Mouse (Mus musculus) intestine, embryonic 16.5 days (tissue): Measurements from ENCODE around the gene C130050O18Rik. TPM values are rescaled to one million over a fixed set of nuclear protein-coding genes. Genes with fewer than 3 reads are reported as not detected.

Experiments
- ATAC-seq: fragments of 200-750 bp; cut with Nextera tagmentation; 2 replicates; pipeline ENCODE4 v1.8.0; 2017; ENCODE audit warnings: moderate TSS enrichment, moderate library complexity
- H3K27ac ChIP-seq: fragments of 300-500 bp; sonication (generic); 2 replicates; pipeline ENCODE4 v1.5.1; 2014; ENCODE audit warnings: mild to moderate bottlenecking, low read length
- H3K27me3 ChIP-seq: fragments of 300-500 bp; sonication (generic); replicated peaks from 2 replicates; pipeline ENCODE4 v1.6.1; 2014; ENCODE audit warnings: low read length, control low read depth, mixed read lengths; ENCODE audit not compliant: control insufficient read depth, insufficient read depth
- H3K36me3 ChIP-seq: fragments of 300-500 bp; sonication (generic); 2 replicates; pipeline ENCODE4 v1.6.1; 2014; ENCODE audit warnings: low read length, control low read depth; ENCODE audit not compliant: control insufficient read depth, insufficient read depth
- H3K4me1 ChIP-seq: fragments of 300-500 bp; sonication (generic); 2 replicates; pipeline ENCODE4 v1.6.1; 2014; ENCODE audit warnings: low read length, control low read depth, mixed read lengths; ENCODE audit not compliant: control insufficient read depth, insufficient read depth
- H3K4me2 ChIP-seq: fragments of 300-500 bp; sonication (generic); 2 replicates; pipeline ENCODE4 v1.6.1; 2014; ENCODE audit warnings: low read depth, low read length, control low read depth
- H3K4me3 ChIP-seq: fragments of 300-500 bp; sonication (generic); 2 replicates; pipeline ENCODE4 v1.5.1; 2014; ENCODE audit warnings: mild to moderate bottlenecking, low read length
- H3K9ac ChIP-seq: fragments of 300-500 bp; sonication (generic); 2 replicates; pipeline ENCODE4 v1.6.1; 2014; ENCODE audit warnings: low read depth, low read length
- H3K9me3 ChIP-seq: fragments of 300-500 bp; sonication (generic); 2 replicates; pipeline ENCODE4 v1.6.1; 2016; ENCODE audit warnings: low read length, control low read depth; ENCODE audit not compliant: control insufficient read depth
- WGBS: fragments of 180-500 bp; shearing (Covaris S2); extraction: QIAGEN DNeasy Blood & Tissue Kit; methylation state at CpG from one replicate; pipeline ENCODE4 v1.1.7; 2014; 5-methylcytosine and 5-hydroxymethylcytosine counted together
- polyA plus RNA-seq: library from polyadenylated mRNA; unstranded; fragments of >200 nt; fragmentation: Nextera tagmentation; extraction: Ambion mirVana; gene quantifications from 2 replicates; pipeline ENCODE4 v1.2.1, GENCODE M21; 2015

Gene C130050O18Rik
- polyA plus RNA-seq, 1 experiment from 2014 or later: 0.87 TPM

GRCm38 (mm10) chr5:139442428-139442827, 37.3 kb downstream of the C130050O18Rik start:
- ATAC-seq: no peak
- WGBS: 71% methylated on average over 12 of the region's 12 CpGs
- Histone ChIP-seq H3K4me3 (no peak overlapping the region), H3K27me3 (no peaks in the 10 kb centered on the region), H3K36me3 (no peaks in the 10 kb centered on the region), H3K9ac (no peak overlapping the region), H3K9me3 (no peaks in the 10 kb centered on the region), H3K4me2 (no peak overlapping the region), H3K4me1 (peaks cover 3% of the 10 kb centered on the region; the same call in 1 of the 2 replicates), H3K27ac (no peak overlapping the region)

DNA sequence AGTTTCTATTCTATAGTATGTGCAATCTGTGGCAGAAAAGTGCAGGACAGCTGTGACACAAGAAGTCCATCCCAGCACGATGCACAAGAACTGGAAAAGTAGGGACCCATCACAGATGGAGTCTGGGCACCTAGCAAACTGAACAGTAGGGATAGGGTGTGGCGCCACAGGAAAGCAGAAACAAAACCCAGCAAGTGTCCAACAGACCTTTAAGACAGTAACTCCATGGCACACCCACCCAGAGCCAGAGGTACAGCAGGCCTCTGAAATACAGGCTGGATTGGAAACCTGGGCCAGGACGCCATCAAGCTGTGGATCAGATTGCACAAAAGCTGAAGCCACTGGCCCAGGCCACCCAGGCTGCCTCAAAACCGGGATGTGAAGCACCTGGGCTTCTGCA, 37.9 kb downstream of the C130050O18Rik start:
- H3K27ac ChIP-seq: no peak overlapping the region
- ATAC-seq: no peak
- no peak overlapping the region for H3K9ac ChIP-seq
- H3K9me3 ChIP-seq: no peaks in the 10 kb centered on the region
- no peaks in the 10 kb centered on the region for H3K36me3 ChIP-seq
- H3K4me2 ChIP-seq: no peak overlapping the region
- H3K27me3 ChIP-seq: no peaks in the 10 kb centered on the region
- 66% methylated on average over 4 of the region's 4 CpGs for WGBS
- peaks cover 3% of the 10 kb centered on the region; the same call in 1 of the 2 replicates for H3K4me1 ChIP-seq
- H3K4me3 ChIP-seq: no peak overlapping the region

DNA sequence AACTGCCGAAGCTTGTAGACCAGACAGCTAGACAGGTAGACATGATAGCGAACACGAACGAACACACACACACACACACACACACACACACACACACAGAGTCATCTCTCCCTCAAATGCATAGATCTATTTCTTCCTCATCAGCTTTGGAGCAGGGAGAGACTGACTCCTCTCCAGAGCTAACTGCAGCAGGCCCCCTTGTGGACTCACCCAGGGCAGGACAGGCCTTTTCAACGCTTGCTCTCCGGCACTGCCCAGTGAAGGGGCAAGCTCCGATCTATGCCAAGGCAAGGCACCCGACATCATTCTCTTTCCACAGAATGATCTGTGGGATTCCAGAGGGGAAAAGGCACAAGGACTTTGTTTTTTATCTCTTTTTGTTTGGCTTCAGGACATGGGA, 40.2 kb downstream of the C130050O18Rik start:
- Histone ChIP-seq H3K9me3 (no peaks in the 10 kb centered on the region), H3K4me3 (no peak overlapping the region), H3K4me2 (no peak overlapping the region), H3K4me1 (peaks cover 9% of the 10 kb centered on the region; the same call in 1 of the 2 replicates), H3K27ac (no peak overlapping the region), H3K27me3 (no peaks in the 10 kb centered on the region), H3K9ac (0 out of 2 replicates have a peak overlapping the region, but pooled peaks have one; percentile 29), H3K36me3 (no peaks in the 10 kb centered on the region)
- 76% methylated on average over 8 of the region's 8 CpGs for WGBS
- no peak for ATAC-seq

GRCm38 (mm10) chr5:139448025-139448424, 42.9 kb downstream of the C130050O18Rik start:
- H3K27ac ChIP-seq: no peak overlapping the region
- no peaks in the 10 kb centered on the region for H3K9me3 ChIP-seq
- no peaks in the 10 kb centered on the region for H3K36me3 ChIP-seq
- H3K9ac ChIP-seq: no peak overlapping the region
- peaks cover 9% of the 10 kb centered on the region; the same call in 1 of the 2 replicates for H3K4me1 ChIP-seq
- no peak overlapping the region for H3K4me3 ChIP-seq
- ATAC-seq: no peak
- H3K4me2 ChIP-seq: no peak overlapping the region
- 67% methylated on average over 6 of the region's 6 CpGs for WGBS
- no peaks in the 10 kb centered on the region for H3K27me3 ChIP-seq

DNA sequence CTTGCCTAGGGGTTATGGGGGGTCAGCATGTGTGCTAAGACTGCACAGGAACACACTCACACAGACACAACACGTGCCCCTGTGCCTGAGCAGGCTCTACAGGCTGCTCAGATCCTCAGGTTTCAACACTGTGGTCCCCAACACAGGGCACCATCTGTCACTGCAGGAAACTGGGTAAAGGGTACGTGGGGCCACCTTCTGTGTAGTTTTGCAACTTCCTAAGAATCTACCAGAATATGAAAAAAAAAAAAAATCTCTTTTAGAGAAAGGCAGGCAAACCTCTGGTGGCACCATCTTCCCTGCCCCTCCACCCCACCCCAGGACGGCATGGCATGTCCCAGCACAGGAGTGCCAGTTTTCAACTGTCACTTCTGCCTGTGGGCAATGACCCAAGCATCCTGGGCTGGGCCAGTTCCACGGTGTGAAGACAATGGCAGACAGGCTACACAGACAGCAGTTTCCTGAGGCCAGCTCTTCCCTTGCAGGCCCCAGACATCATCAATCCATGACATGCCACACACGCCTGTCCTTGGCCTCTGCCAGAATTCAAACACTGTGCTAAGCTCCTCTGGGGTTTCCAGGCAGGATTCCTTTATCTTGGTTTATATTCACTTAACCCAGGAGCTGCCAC, 44.2 kb downstream of the C130050O18Rik start:
- H3K4me1 ChIP-seq: peaks cover 9% of the 10 kb centered on the region; the same call in 1 of the 2 replicates
- no peaks in the 10 kb centered on the region for H3K36me3 ChIP-seq
- no peaks in the 10 kb centered on the region for H3K27me3 ChIP-seq
- H3K9ac ChIP-seq: 0 out of 2 replicates have a peak overlapping the region, but pooled peaks have one; percentile 29
- no peak overlapping the region for H3K4me2 ChIP-seq
- no peaks in the 10 kb centered on the region for H3K9me3 ChIP-seq
- WGBS: 40% methylated on average over 5 of the region's 5 CpGs
- no peak overlapping the region for H3K4me3 ChIP-seq
- H3K27ac ChIP-seq: no peak overlapping the region
- ATAC-seq: no peak

GRCm38 (mm10) chr5:139449926-139450325, 44.8 kb downstream of the C130050O18Rik start:
- H3K4me2 ChIP-seq: no peak overlapping the region
- no peaks in the 10 kb centered on the region for H3K27me3 ChIP-seq
- H3K27ac ChIP-seq: no peak overlapping the region
- 40% methylated on average over 4 of the region's 4 CpGs for WGBS
- H3K9ac ChIP-seq: 0 out of 2 replicates have a peak overlapping the region, but pooled peaks have one; percentile 29
- peaks cover 9% of the 10 kb centered on the region; the same call in 1 of the 2 replicates for H3K4me1 ChIP-seq
- no peak for ATAC-seq
- no peak overlapping the region for H3K4me3 ChIP-seq
- no peaks in the 10 kb centered on the region for H3K9me3 ChIP-seq
- no peaks in the 10 kb centered on the region for H3K36me3 ChIP-seq

- ATAC-seq: no peak
- H3K27ac ChIP-seq: no peak overlapping the region
- no peak overlapping the region for H3K9ac ChIP-seq
- H3K27me3 ChIP-seq: no peaks in the 10 kb centered on the region
- H3K4me1 ChIP-seq: peaks cover 6% of the 10 kb centered on the region; the same call in 1 of the 2 replicates
- H3K4me3 ChIP-seq: no peak overlapping the region
- no peaks in the 10 kb centered on the region for H3K9me3 ChIP-seq
- 84% methylated on average over 10 of the region's 10 CpGs for WGBS
- no peaks in the 10 kb centered on the region; the same call in 1 of the 2 replicates for H3K36me3 ChIP-seq
- no peak overlapping the region for H3K4me2 ChIP-seq
Measured at GRCm38 (mm10) chr5:139453031-139453430, 48.0 kb downstream of the C130050O18Rik start.

DNA sequence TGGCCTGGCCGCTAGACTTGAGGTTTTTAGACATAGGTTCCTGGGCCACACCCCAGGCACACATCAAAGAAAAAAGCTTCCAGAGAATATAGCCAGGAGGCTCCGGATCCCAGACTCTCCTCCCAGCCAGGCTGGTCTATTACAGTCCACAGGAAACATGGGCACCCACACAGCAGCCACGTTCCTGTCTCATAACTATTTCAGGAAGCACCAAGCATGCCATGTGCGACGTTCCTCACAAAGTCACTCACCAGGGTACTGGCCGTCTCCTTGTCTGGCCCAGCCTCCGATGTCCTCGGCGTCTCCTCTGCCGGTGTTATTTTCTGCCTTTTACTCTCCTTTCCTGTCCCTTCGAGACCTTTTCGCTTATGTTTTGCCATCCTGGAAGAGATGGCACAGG, 50.1 kb downstream of the C130050O18Rik start:
- ATAC-seq: no peak

GRCm38 (mm10) chr5:139457241-139457640, 52.2 kb downstream of the C130050O18Rik start:
- no peak overlapping the region for H3K4me3 ChIP-seq
- H3K4me2 ChIP-seq: no peak overlapping the region
- peaks cover 2% of the 10 kb centered on the region; the same call in 1 of the 2 replicates for H3K4me1 ChIP-seq
- H3K36me3 ChIP-seq: no peaks in the 10 kb centered on the region; the same call in 1 of the 2 replicates
- H3K9ac ChIP-seq: 0 out of 2 replicates have a peak overlapping the region, but pooled peaks have one; percentile 25
- H3K27ac ChIP-seq: peak overlapping the region; percentile 4
- 60% methylated on average over 8 of the region's 8 CpGs for WGBS
- ATAC-seq: no peak
- no peaks in the 10 kb centered on the region for H3K27me3 ChIP-seq
- H3K9me3 ChIP-seq: no peaks in the 10 kb centered on the region

More for the DNA sequence above, 50.1 kb downstream of the C130050O18Rik start:
- Histone ChIP-seq H3K4me3 (no peak overlapping the region), H3K36me3 (no peaks in the 10 kb centered on the region; the same call in 1 of the 2 replicates), H3K9ac (no peak overlapping the region), H3K4me1 (peaks cover 2% of the 10 kb centered on the region; the same call in 1 of the 2 replicates), H3K27me3 (no peaks in the 10 kb centered on the region), H3K9me3 (no peaks in the 10 kb centered on the region), H3K27ac (no peak overlapping the region), H3K4me2 (no peak overlapping the region)
- 93% methylated on average over 12 of the region's 12 CpGs for WGBS
